Mouse (Mus musculus): ENCODE data around the gene Olfr112.

DNA sequence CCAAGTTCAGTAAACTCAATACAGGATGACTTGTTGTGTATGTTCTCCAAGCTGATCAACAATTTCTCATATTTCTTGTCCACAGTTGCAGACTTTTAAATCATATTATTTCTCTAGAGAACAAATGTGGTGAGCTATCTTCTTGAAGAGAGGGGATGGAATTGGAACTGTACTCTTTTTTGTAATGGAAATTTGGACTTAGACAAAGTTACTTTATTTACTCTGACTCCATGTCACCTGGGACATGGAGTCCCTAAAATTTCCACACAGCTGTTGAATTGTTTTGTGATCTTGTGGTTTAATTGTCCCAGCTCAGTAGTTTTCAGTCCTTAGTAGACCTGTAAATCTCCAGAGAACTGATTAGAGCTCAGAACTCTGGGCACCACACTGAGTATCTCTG, 23.4 kb upstream of the Olfr112 start, which contains the start of gene Olfr114:
- TF ChIP-seq CTCF (IDR thresholded peaks at IDR 0.05; ENCODE audit: borderline replicate concordance, insufficient read depth, low read depth, low read length) (no peak), POLR2A (IDR thresholded peaks at IDR 0.05; ENCODE audit: borderline replicate concordance, insufficient read depth, low read length) (no peak)

Measured in cerebellum, adult 2 months (tissue).